Mouse (Mus musculus) midbrain, embryonic 16.5 days (tissue): Measurements from ENCODE around the gene Cldn20. TPM values are rescaled to one million over a fixed set of nuclear protein-coding genes. Genes with fewer than 3 reads are reported as not detected.

Experiments
- ATAC-seq: fragments of 200-750 bp; cut with Nextera tagmentation; 2 replicates; pipeline ENCODE4 v1.8.0; 2017; ENCODE audit warnings: moderate TSS enrichment
- H3K27ac ChIP-seq: fragments of 300-500 bp; sonication (generic); 2 replicates; pipeline ENCODE4 v1.5.1; 2014; ENCODE audit warnings: mild to moderate bottlenecking, low read length, mixed read lengths
- H3K27me3 ChIP-seq: fragments of 300-500 bp; sonication (generic); 2 replicates; pipeline ENCODE4 v1.6.1; 2014; ENCODE audit warnings: low read depth, low read length, mixed read lengths; ENCODE audit not compliant: control insufficient read depth, insufficient read depth
- H3K36me3 ChIP-seq: fragments of 300-500 bp; sonication (generic); 2 replicates; pipeline ENCODE4 v1.6.1; 2014; ENCODE audit warnings: mild to moderate bottlenecking, low read length, moderate library complexity, mixed read lengths; ENCODE audit not compliant: control insufficient read depth, insufficient read depth
- H3K4me1 ChIP-seq: fragments of 300-500 bp; sonication (generic); 2 replicates; pipeline ENCODE4 v1.6.1; 2014; ENCODE audit warnings: mild to moderate bottlenecking, low read length, mixed read lengths; ENCODE audit not compliant: control insufficient read depth, insufficient read depth
- H3K4me2 ChIP-seq: fragments of 300-500 bp; sonication (generic); 2 replicates; pipeline ENCODE4 v1.6.1; 2014; ENCODE audit warnings: mild to moderate bottlenecking, low read length, mixed read lengths
- H3K4me3 ChIP-seq: fragments of 300-500 bp; sonication (generic); 2 replicates; pipeline ENCODE4 v1.5.1; 2014; ENCODE audit warnings: low read depth, mild to moderate bottlenecking, low read length, moderate library complexity, mixed read lengths
- H3K9ac ChIP-seq: fragments of 300-500 bp; sonication (generic); 2 replicates; pipeline ENCODE4 v1.6.1; 2014; ENCODE audit warnings: low read depth, low read length, mixed read lengths
- H3K9me3 ChIP-seq: fragments of 300-500 bp; sonication (generic); replicated peaks from 2 replicates; pipeline ENCODE4 v1.6.1; 2014; ENCODE audit warnings: mild to moderate bottlenecking, low read length, mixed read lengths; ENCODE audit not compliant: control insufficient read depth, poor library complexity, severe bottlenecking
- WGBS: fragments of 180-500 bp; shearing (Covaris S2); extraction: QIAGEN DNeasy Blood & Tissue Kit; methylation state at CpG from one replicate; pipeline ENCODE4 v1.1.7; 2014; 5-methylcytosine and 5-hydroxymethylcytosine counted together
- polyA plus RNA-seq: library from polyadenylated mRNA; unstranded; fragments of >200 nt; fragmentation: Nextera tagmentation; extraction: Ambion mirVana; gene quantifications from 2 replicates; pipeline ENCODE4 v1.2.1, GENCODE M21; 2015

The Cldn20 gene
- polyA plus RNA-seq, 1 experiment from 2014 or later = 0.30 TPM

DNA sequence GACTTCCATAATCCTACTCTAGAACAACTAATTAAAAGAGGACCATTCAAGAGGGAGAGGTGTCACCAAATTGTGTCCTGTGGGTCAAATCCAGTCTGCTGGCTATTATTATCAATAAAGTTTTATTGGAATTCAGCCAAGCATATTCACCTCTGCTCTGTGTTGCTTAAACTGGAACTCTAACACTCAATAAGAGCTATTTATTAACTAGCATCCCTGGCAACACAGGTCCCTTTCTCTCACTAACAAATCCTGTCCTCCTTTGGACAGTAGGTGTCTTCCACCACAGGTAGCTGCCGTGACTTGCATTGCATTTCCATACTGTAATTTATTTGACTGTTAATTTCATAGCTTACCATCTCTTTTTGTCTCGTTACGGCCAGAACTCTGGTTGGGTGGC lies 36.3 kb upstream of the Cldn20 start:
- no peak for ATAC-seq
- Histone ChIP-seq H3K9me3 (no peaks in the 10 kb centered on the region), H3K4me2 (no peak overlapping the region), H3K27me3 (no peaks in the 10 kb centered on the region), H3K27ac (no peak overlapping the region), H3K36me3 (no peaks in the 10 kb centered on the region), H3K9ac (no peak overlapping the region), H3K4me1 (no peaks in the 10 kb centered on the region), H3K4me3 (no peak overlapping the region)
- 96% methylated on average over 3 of the region's 3 CpGs for WGBS

DNA sequence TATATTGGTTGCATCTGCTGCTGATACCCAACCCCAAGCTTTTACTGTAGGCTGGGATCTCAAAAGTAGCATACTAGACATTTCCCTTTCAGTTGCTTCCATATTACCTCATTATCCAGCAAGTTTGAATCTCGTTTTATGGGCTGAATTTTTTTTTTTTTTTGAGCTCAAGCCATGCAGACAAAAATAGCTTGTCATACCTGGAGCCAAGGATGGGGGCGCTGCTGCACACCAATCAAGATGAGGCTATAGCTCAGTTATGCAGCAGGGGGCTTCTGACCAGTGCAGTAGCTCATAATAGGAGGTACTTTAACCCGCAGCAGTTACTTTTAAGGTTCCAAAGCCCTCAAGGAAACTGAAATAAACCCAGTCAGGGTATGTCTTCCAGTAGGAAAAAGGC lies 34.3 kb upstream of the Cldn20 start:
- 23% methylated on average over 3 of the region's 3 CpGs for WGBS
- ATAC-seq = no peak

DNA sequence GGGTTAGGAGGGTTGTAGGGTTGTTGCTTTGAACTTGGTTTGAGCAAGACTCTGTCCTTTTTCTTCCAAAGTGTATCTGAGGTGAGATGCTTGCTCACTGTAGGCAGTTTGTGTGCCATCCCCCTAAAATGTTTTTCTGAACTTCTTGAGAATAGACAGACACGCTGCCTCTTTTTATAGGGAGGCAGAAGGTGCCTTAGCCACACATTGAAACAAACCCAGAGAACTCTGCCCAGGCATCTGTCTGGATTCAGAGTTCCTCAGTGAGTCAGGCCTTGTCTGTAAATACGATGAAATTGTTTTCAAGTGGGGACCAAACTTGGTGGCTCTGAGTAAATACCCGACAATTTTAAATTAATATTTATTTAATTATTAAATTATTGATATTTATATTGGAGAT lies 33.8 kb upstream of the Cldn20 start:
- no peak for ATAC-seq
- H3K4me2 ChIP-seq = no peak overlapping the region
- H3K9ac ChIP-seq = no peak overlapping the region
- H3K36me3 ChIP-seq = no peaks in the 10 kb centered on the region
- H3K4me3 ChIP-seq = no peak overlapping the region
- H3K27me3 ChIP-seq = no peaks in the 10 kb centered on the region
- no peak overlapping the region for H3K27ac ChIP-seq
- H3K4me1 ChIP-seq = no peaks in the 10 kb centered on the region
- H3K9me3 ChIP-seq = no peaks in the 10 kb centered on the region
- WGBS = 92% methylated on average over 3 of the region's 3 CpGs

More for the DNA sequence above, 34.3 kb upstream of the Cldn20 start:
- Histone ChIP-seq H3K9me3 (no peaks in the 10 kb centered on the region), H3K4me1 (no peaks in the 10 kb centered on the region), H3K4me3 (no peak overlapping the region), H3K27me3 (no peaks in the 10 kb centered on the region), H3K36me3 (no peaks in the 10 kb centered on the region), H3K9ac (no peak overlapping the region), H3K27ac (no peak overlapping the region), H3K4me2 (no peak overlapping the region)

DNA sequence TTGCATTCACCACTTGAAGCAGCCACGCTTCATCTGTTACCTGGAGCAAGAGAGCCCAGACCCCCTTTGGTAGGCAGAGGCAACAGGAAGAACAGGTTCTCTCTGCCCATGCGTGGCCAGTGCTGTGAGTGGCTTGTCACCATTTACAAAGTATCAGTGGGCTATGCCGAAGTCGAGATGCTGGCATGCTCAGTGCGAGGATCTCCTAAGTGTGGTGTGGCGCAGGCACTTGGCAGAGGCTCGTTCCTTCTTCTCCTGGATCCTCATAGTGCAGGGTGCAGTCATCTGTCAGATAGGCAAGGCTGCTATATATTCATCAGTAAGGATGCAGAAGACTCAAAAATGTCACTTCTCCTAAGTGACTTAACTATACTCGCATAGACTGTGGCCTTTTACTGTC lies 32.9 kb upstream of the Cldn20 start:
- H3K36me3 ChIP-seq = no peaks in the 10 kb centered on the region
- no peaks in the 10 kb centered on the region for H3K4me1 ChIP-seq
- no peaks in the 10 kb centered on the region for H3K9me3 ChIP-seq
- H3K4me2 ChIP-seq = no peak overlapping the region
- ATAC-seq = no peak
- H3K27ac ChIP-seq = no peak overlapping the region
- H3K4me3 ChIP-seq = no peak overlapping the region
- H3K27me3 ChIP-seq = no peaks in the 10 kb centered on the region
- H3K9ac ChIP-seq = no peak overlapping the region
- WGBS = 93% methylated on average over 8 of the region's 8 CpGs

DNA sequence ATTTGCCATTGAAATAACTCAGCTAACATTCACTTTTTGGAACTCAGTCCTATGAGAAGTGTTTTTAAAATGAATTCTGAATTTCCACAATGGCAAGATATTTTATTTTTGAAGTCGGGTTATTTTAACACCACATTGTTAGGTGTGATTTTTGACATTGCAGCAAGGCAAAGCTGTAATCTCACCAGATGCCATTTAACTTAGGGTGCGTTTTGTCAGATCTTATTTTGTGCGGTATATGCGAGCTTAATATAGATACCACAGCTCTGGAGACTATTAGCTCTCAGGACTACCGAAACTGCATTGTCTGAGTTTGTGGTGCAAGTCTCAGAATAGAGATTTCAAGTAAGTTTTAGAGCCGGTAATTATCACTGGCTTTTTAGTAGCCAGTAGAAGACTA lies 32.3 kb upstream of the Cldn20 start:
- no peak for ATAC-seq
- H3K4me2 ChIP-seq = no peak overlapping the region
- no peak overlapping the region for H3K27ac ChIP-seq
- 93% methylated on average over 6 of the region's 6 CpGs for WGBS
- H3K27me3 ChIP-seq = no peaks in the 10 kb centered on the region
- no peaks in the 10 kb centered on the region for H3K9me3 ChIP-seq
- H3K9ac ChIP-seq = no peak overlapping the region
- no peak overlapping the region for H3K4me3 ChIP-seq
- no peaks in the 10 kb centered on the region for H3K36me3 ChIP-seq
- H3K4me1 ChIP-seq = no peaks in the 10 kb centered on the region

DNA sequence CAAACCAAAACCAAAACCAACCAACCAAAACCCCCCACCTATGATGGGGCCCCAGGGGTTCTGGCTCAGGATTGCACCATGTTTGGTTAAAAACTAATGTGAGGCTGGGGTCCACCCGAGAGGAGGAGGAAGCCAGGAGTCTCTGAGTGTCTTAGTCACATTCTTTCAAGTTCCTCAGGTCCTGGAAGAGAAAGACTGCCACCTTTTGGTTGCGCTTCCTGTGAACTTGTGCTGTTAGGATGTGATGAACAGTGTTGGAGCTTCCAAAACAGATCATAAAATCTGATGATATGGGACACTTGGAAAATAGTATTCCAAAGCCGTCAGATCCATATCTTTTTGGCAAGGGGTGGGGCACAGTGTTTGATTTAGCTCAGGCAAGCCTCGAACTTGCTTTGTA lies 31.4 kb upstream of the Cldn20 start:
- Histone ChIP-seq H3K27ac (no peak overlapping the region), H3K4me2 (no peak overlapping the region), H3K27me3 (no peaks in the 10 kb centered on the region), H3K4me3 (no peak overlapping the region), H3K4me1 (no peaks in the 10 kb centered on the region), H3K9ac (no peak overlapping the region), H3K9me3 (no peaks in the 10 kb centered on the region), H3K36me3 (no peaks in the 10 kb centered on the region)
- WGBS = 89% methylated on average over 4 of the region's 4 CpGs
- no peak for ATAC-seq

DNA sequence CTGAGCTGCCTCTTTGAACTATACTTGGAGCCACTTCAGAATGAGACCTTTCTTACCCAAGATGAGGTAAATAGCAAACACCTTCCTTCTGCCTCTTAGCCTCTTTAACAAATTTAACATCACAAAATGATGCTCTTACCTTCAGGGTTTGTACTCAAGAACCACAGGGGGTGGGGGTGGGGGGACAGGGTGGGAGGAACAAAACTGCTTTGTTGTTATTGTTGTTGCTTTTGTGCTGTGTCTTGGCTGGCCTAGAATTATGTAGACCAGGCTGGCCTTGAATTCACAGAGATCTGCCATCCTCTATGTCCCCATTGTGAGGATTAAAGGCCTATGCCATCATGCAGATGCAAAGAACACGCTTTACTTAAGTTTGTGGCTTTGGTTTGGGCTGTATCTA lies 26.6 kb upstream of the Cldn20 start:
- no peak for ATAC-seq
- H3K4me2 ChIP-seq = no peak overlapping the region
- no peaks in the 10 kb centered on the region for H3K36me3 ChIP-seq
- no peak overlapping the region for H3K27ac ChIP-seq
- 71% methylated on average over 1 of the region's 1 CpGs for WGBS
- H3K4me3 ChIP-seq = no peak overlapping the region
- H3K27me3 ChIP-seq = no peaks in the 10 kb centered on the region
- no peak overlapping the region for H3K9ac ChIP-seq
- no peaks in the 10 kb centered on the region for H3K4me1 ChIP-seq
- no peaks in the 10 kb centered on the region for H3K9me3 ChIP-seq

DNA sequence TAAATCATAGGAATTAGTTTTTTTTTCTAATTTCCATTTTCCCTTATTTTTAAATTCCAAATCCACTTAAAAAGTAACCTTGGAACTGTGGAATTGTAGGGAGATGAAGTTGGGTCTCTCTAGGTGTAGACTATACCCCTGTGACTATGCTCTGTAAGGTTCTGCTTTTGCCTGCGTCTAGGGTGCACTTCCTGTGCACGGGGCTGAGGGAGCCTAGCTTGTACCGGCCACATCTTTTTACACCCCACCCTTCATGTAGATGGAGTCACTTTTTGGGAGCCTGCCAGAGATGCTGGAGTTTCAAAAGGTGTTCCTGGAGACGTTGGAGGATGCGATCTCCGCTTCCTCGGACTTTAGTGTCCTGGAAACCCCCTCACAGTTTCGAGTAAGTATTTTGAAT lies 25.8 kb upstream of the Cldn20 start:
- Histone ChIP-seq H3K27me3 (no peaks in the 10 kb centered on the region), H3K4me1 (no peaks in the 10 kb centered on the region), H3K9ac (no peak overlapping the region), H3K27ac (no peak overlapping the region), H3K4me2 (no peak overlapping the region), H3K4me3 (no peak overlapping the region), H3K36me3 (no peaks in the 10 kb centered on the region), H3K9me3 (no peaks in the 10 kb centered on the region)
- ATAC-seq = no peak
- 94% methylated on average over 8 of the region's 8 CpGs for WGBS

DNA sequence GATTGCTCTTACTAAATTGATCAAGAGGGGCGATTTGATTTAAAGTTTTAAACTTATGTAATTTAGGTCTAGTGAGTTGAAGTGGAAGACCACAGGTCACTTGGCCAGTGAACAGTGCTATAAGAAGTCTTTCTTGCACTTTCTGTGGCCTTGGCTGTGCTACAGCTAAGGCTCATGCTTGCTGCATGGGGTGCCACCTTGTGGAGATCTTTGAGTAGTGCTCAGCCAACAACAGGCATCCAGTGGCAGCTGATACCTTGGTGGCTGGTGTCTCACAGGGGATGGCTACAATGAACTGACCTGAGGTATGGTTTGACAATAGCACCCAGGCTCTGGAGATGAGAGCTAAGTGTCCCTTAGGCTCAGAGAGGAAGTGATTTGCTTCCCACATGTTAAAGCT lies 22.5 kb upstream of the Cldn20 start:
- Histone ChIP-seq H3K36me3 (no peaks in the 10 kb centered on the region), H3K4me2 (no peak overlapping the region), H3K4me3 (no peak overlapping the region), H3K4me1 (no peaks in the 10 kb centered on the region), H3K27me3 (no peaks in the 10 kb centered on the region), H3K9me3 (no peaks in the 10 kb centered on the region), H3K27ac (no peak overlapping the region), H3K9ac (no peak overlapping the region)
- 22% methylated on average over 1 of the region's 1 CpGs for WGBS
- peak; percentile 79; the same call in 1 of the 2 replicates for ATAC-seq

DNA sequence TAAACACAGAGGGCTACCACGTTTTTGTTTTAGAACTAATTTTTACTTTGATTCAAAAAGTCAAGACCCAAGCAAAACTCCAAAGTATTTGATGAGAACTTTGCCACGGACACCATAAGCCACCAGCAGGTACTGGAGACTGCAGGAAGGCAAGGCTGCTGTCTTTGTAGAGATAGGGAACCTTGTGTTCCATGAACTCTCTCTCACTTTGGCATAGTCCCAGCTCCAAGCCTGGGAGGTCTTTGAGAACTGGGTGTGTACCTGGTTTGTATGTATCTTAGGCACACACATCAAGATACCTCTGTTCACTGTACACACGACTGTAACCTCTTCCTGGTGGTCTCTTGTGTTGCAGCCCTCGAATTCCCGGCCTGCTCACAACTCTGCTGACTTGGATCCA lies 18.0 kb upstream of the Cldn20 start:
- H3K4me3 ChIP-seq = no peak overlapping the region
- no peaks in the 10 kb centered on the region for H3K9me3 ChIP-seq
- ATAC-seq = no peak
- no peak overlapping the region for H3K9ac ChIP-seq
- H3K4me2 ChIP-seq = no peak overlapping the region
- H3K27ac ChIP-seq = no peak overlapping the region
- H3K36me3 ChIP-seq = no peaks in the 10 kb centered on the region
- H3K27me3 ChIP-seq = no peaks in the 10 kb centered on the region
- H3K4me1 ChIP-seq = no peaks in the 10 kb centered on the region
- WGBS = 85% methylated on average over 5 of the region's 5 CpGs
